Mouse (Mus musculus) neural tube, embryonic 14.5 days (tissue): ENCODE data around the gene Tmem238. TPM values are rescaled to one million over a fixed set of nuclear protein-coding genes. Genes with fewer than 3 reads are reported as not detected.
"Not testable (repeated sequence)": the region's sequence is repeated elsewhere in the genome, so short reads cannot be mapped to it uniquely, and the experiment has no call there.

ENCODE experiments used
- ATAC-seq: fragments of 200-750 bp; cut with Nextera tagmentation; 2 replicates; pipeline ENCODE4 v1.8.0; 2017; ENCODE audit warnings: low read depth, mild to moderate bottlenecking, moderate TSS enrichment, moderate library complexity
- H3K27ac ChIP-seq: fragments of 300-500 bp; sonication (generic); 2 replicates; pipeline ENCODE4 v1.5.1; 2014; ENCODE audit warnings: low read depth, mild to moderate bottlenecking, control low read depth, low read length, moderate library complexity, mixed read lengths
- H3K27me3 ChIP-seq: fragments of 300-500 bp; sonication (generic); 2 replicates; pipeline ENCODE4 v1.6.1; 2014; ENCODE audit warnings: low read length; ENCODE audit not compliant: control insufficient read depth, insufficient read depth
- H3K36me3 ChIP-seq: fragments of 300-500 bp; sonication (generic); 2 replicates; pipeline ENCODE4 v1.6.1; 2014; ENCODE audit warnings: low read length, mixed read lengths; ENCODE audit not compliant: control insufficient read depth, insufficient read depth
- H3K4me1 ChIP-seq: fragments of 300-500 bp; sonication (generic); 2 replicates; pipeline ENCODE4 v1.6.1; 2014; ENCODE audit warnings: low read length; ENCODE audit not compliant: control insufficient read depth, insufficient read depth
- H3K4me2 ChIP-seq: fragments of 300-500 bp; sonication (generic); 2 replicates; pipeline ENCODE4 v1.6.1; 2014; ENCODE audit warnings: mild to moderate bottlenecking, low read depth, low read length, control low read depth
- H3K4me3 ChIP-seq: fragments of 300-500 bp; sonication (generic); 2 replicates; pipeline ENCODE4 v1.5.1; 2014; ENCODE audit warnings: low read depth, low read length, control low read depth, mixed read lengths
- H3K9ac ChIP-seq: fragments of 300-500 bp; sonication (generic); replicated peaks from 2 replicates; pipeline ENCODE4 v1.6.1; 2014; ENCODE audit warnings: low read depth, mild to moderate bottlenecking, control low read depth, low read length, mixed read lengths
- H3K9me3 ChIP-seq: fragments of 300-500 bp; sonication (generic); 2 replicates; pipeline ENCODE4 v1.6.1; 2016; ENCODE audit warnings: low read length; ENCODE audit not compliant: control insufficient read depth
- WGBS: fragments of 180-500 bp; shearing (Covaris S2); extraction: QIAGEN DNeasy Blood & Tissue Kit; methylation state at CpG from one replicate; pipeline ENCODE4 v1.1.7; 2014; 5-methylcytosine and 5-hydroxymethylcytosine counted together
- polyA plus RNA-seq: library from polyadenylated mRNA; unstranded; fragments of >200 nt; fragmentation: Nextera tagmentation; extraction: Ambion mirVana; gene quantifications from 2 replicates; pipeline ENCODE4 v1.2.1, GENCODE M21; 2014

Tmem238 gene
- polyA plus RNA-seq, 1 experiment from 2014 or later, result 3.6 TPM

- H3K9ac ChIP-seq, H3K4me1 ChIP-seq, H3K36me3 ChIP-seq, H3K27me3 ChIP-seq, H3K27ac ChIP-seq, H3K9me3 ChIP-seq, ATAC-seq, H3K4me3 ChIP-seq, H3K4me2 ChIP-seq: not testable (repeated sequence)
- WGBS, result 92% methylated on average over 7 of the region's 7 CpGs
Observed at GRCm38 (mm10) chr7:4820925-4821324, 31.5 kb upstream of the Tmem238 start.

GRCm38 (mm10) chr7:4816559-4816958, 27.1 kb upstream of the Tmem238 start:
- H3K4me2 ChIP-seq, result no peak overlapping the region
- no peaks in the 10 kb centered on the region for H3K27me3 ChIP-seq
- no peak overlapping the region for H3K9ac ChIP-seq
- H3K27ac ChIP-seq, result no peak overlapping the region
- H3K36me3 ChIP-seq, result no peaks in the 10 kb centered on the region
- peaks cover 6% of the 10 kb centered on the region; the same call in 1 of the 2 replicates for H3K4me1 ChIP-seq
- H3K9me3 ChIP-seq, result no peaks in the 10 kb centered on the region
- H3K4me3 ChIP-seq, result no peak overlapping the region
- no peak for ATAC-seq

- ATAC-seq, result no peak
- peaks cover 10% of the 10 kb centered on the region for H3K36me3 ChIP-seq
- H3K9ac ChIP-seq, result peak overlapping the region; percentile 44; the same call in 1 of the 2 replicates
- peak overlapping the region; percentile 80 for H3K4me3 ChIP-seq
- WGBS, result 24% methylated on average over 8 of the region's 8 CpGs
- no peaks in the 10 kb centered on the region for H3K9me3 ChIP-seq
- H3K4me2 ChIP-seq, result peak overlapping the region; percentile 60
- H3K4me1 ChIP-seq, result peaks cover 14% of the 10 kb centered on the region
- H3K27ac ChIP-seq, result peak overlapping the region; percentile 87
- H3K27me3 ChIP-seq, result no peaks in the 10 kb centered on the region
Observed at GRCm38 (mm10) chr7:4813105-4813791, 23.8 kb upstream of the Tmem238 start.

GRCm38 (mm10) chr7:4812303-4813104, 23.0 kb upstream of the Tmem238 start, which contains the start of gene Ube2s:
Gene Ube2s, minus strand, starts transcription at chr7:4812590.
- Histone ChIP-seq H3K4me3 (peak within 1 kb of the TSS; percentile 80), H3K27me3 (no peaks in the 10 kb centered on the region), H3K4me2 (peak within 1 kb of the TSS; percentile 86), H3K27ac (peak within 1 kb of the TSS; percentile 98), H3K9me3 (no peaks in the 10 kb centered on the region), H3K4me1 (peaks cover 14% of the 10 kb centered on the region), H3K36me3 (peaks cover 10% of the 10 kb centered on the region), H3K9ac (peak within 1 kb of the TSS; percentile 93)
- WGBS, result under 1% methylated on average over 62 of the region's 62 CpGs
- ATAC-seq, result peak; percentile 99

- ATAC-seq, result no peak
- WGBS, result under 1% methylated on average over 23 of the region's 36 CpGs
- Histone ChIP-seq H3K9ac (peak overlapping the region; percentile 93), H3K27ac (peak overlapping the region; percentile 98), H3K4me3 (peak overlapping the region; percentile 80), H3K36me3 (peaks cover 10% of the 10 kb centered on the region), H3K27me3 (no peaks in the 10 kb centered on the region), H3K4me1 (peaks cover 14% of the 10 kb centered on the region), H3K9me3 (no peaks in the 10 kb centered on the region), H3K4me2 (peak overlapping the region; percentile 86)
Observed at GRCm38 (mm10) chr7:4811842-4812302, 22.4 kb upstream of the Tmem238 start.

- WGBS, result 47% methylated on average over 10 of the region's 10 CpGs
- ATAC-seq, H3K27ac ChIP-seq, H3K27me3 ChIP-seq, H3K9me3 ChIP-seq: not testable (repeated sequence)
- H3K4me2 ChIP-seq, result peak overlapping the region; percentile 86
- H3K4me3 ChIP-seq, result peak overlapping the region; percentile 80
- peaks cover 14% of the 10 kb centered on the region for H3K4me1 ChIP-seq
- H3K9ac ChIP-seq, result peak overlapping the region; percentile 93
- H3K36me3 ChIP-seq, result peaks cover 15% of the 10 kb centered on the region
Observed at GRCm38 (mm10) chr7:4811131-4811530, 21.7 kb upstream of the Tmem238 start.

- ATAC-seq, result no peak
- Histone ChIP-seq H3K4me1 (peaks cover 8% of the 10 kb centered on the region), H3K9ac (no peak overlapping the region), H3K4me2 (no peak overlapping the region), H3K27me3 (no peaks in the 10 kb centered on the region), H3K9me3 (no peaks in the 10 kb centered on the region), H3K36me3 (peaks cover 20% of the 10 kb centered on the region), H3K27ac (no peak overlapping the region), H3K4me3 (no peak overlapping the region)
- WGBS, result 92% methylated on average over 7 of the region's 7 CpGs
Observed at GRCm38 (mm10) chr7:4806716-4807115, 17.3 kb upstream of the Tmem238 start.

GRCm38 (mm10) chr7:4802247-4802646, 12.8 kb upstream of the Tmem238 start:
- no peak for ATAC-seq
- no peaks in the 10 kb centered on the region for H3K9me3 ChIP-seq
- no peaks in the 10 kb centered on the region for H3K27me3 ChIP-seq
- H3K27ac ChIP-seq, result no peak overlapping the region
- H3K4me3 ChIP-seq, result no peak overlapping the region
- no peak overlapping the region for H3K4me2 ChIP-seq
- peaks cover 13% of the 10 kb centered on the region; the same call in 1 of the 2 replicates for H3K36me3 ChIP-seq
- H3K9ac ChIP-seq, result no peak overlapping the region
- H3K4me1 ChIP-seq, result no peaks in the 10 kb centered on the region
